21 mouse cellular contexts compared by ENCODE assay signal in the genomic region with DNA sequence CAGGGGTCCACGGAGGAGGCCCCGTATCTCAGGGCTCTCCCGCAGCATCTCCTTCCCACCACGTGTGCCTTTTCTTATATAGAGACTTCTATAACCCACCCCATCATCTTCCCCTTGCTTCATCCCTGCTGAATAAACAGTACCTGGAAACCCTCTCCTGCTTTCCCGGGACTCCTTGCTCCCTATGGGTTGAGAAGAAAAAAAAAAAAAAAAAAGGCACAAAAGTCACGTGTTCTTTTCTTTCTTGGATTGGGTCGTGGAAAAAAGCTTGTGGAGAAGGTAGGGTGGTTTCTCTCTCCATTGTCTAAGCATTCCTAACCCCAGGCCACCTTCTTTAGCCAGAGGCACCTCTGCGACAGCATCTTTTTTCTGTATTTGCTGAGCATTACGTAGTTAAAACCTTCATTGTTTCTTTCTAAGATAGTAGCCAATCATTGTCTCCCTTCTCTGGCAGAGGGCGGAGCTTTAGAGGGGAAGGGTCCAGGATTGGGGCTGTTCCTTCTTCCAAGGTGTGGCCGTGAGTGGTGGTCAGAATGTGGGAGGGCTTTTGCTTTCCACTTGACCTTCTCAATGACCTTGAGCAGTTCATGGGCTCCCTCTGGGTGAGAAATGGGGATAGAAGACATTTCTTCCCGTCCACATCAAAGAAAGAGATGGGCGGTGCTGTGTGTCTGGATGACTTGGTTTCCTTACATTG.
DNase-seq lines count a peak whose midpoint lies in the region; TF ChIP-seq lines count a peak whose summit lies in the region.
"Had no signal": no experiment of that assay in that cellular context is flagged by ENCODE, and none has a peak within 500 bp of the region (broad histone marks: within the 10 kb centered on the region; RNA-seq: fewer than 3 reads in every experiment).

No protein-coding gene starts in this region.

- no peak for TF ChIP-seq EP300 in ES-Bruce4 (IDR thresholded peaks at IDR 0.05; ENCODE audit: insufficient read depth, low read depth, low read length)

- no peak for TF ChIP-seq CTCF in ES-Bruce4 (IDR thresholded peaks at IDR 0.05; ENCODE audit: low read depth, low read length)

- DNase-seq in ES-E14 (ENCODE audit: low read depth, low spot score) (peak; percentile 61), ZHBTc4 (ENCODE audit: low read depth, low spot score) (peak; percentile 89)
- no peak for DNase-seq in heart, postnatal 14 days
- DNase-seq in left cerebral cortex, postnatal 25 days (ENCODE audit: low spot score in 2 of 2), result no peak
- DNase-seq in left cerebral cortex, adult 11 months (ENCODE audit: low spot score), result no peak
- DNase-seq: adrenal gland, adult 2 months; adrenal gland, postnatal 10 days; adrenal gland, postnatal 25 days; cerebellum, adult 11 months; cerebellum, adult 18-20 months; cerebellum, adult 8-10 months; cerebellum, adult 9-11 months; cerebellum, postnatal 14 days; cerebellum, postnatal 36 days; embryo, embryonic 11 days had no signal

- H3K36me3 ChIP-seq in ES-Bruce4 (ENCODE audit: control insufficient read depth, insufficient read depth, low read length, poor library complexity, severe bottlenecking) (no peaks in the 10 kb centered on the region), ES-E14 (ENCODE audit: control insufficient read depth, insufficient read depth, low read length, poor library complexity, severe bottlenecking) (no peaks in the 10 kb centered on the region)
- H3K36me3 ChIP-seq: embryonic facial prominence, embryonic 13.5 days; embryonic facial prominence, embryonic 15.5 days; forebrain, embryonic 10.5 days; forebrain, embryonic 12.5 days had no signal

- H3K9ac ChIP-seq in ES-Bruce4 (ENCODE audit: low read depth, poor library complexity, severe bottlenecking) (no peak overlapping the region), ES-E14 (ENCODE audit: insufficient read depth, low read depth, low read length, poor library complexity, severe bottlenecking) (no peak overlapping the region)
- H3K9ac ChIP-seq: embryonic facial prominence, embryonic 13.5 days; embryonic facial prominence, embryonic 15.5 days; forebrain, embryonic 12.5 days had no signal

- H3K27me3 ChIP-seq in ES-Bruce4 (ENCODE audit: control insufficient read depth, insufficient read depth, low read length, poor library complexity, severe bottlenecking), result no peaks in the 10 kb centered on the region
- H3K27me3 ChIP-seq: embryonic facial prominence, embryonic 13.5 days; embryonic facial prominence, embryonic 15.5 days; forebrain, embryonic 12.5 days had no signal

- no peak for TF ChIP-seq POLR2A in ES-Bruce4 (IDR thresholded peaks at IDR 0.05; ENCODE audit: insufficient read depth, low read length)

- H3K9me3 ChIP-seq in ES-Bruce4 (replicated peaks; ENCODE audit: control insufficient read depth, insufficient read depth, low read length, poor library complexity, severe bottlenecking), result peaks cover 4% of the 10 kb centered on the region; the same call in 1 of the 2 replicates
- H3K9me3 ChIP-seq in ES-E14 (ENCODE audit: control insufficient read depth, insufficient read depth, low read depth, low read length), result no peaks in the 10 kb centered on the region
- H3K9me3 ChIP-seq: embryonic facial prominence, embryonic 13.5 days; embryonic facial prominence, embryonic 15.5 days; forebrain, embryonic 12.5 days had no signal

- intact Hi-C loops in heart, postnatal 14 days (cut with DNase I), result no loop called here
- intact Hi-C loops in left cerebral cortex, postnatal 25 days (cut with DNase I), result no loop called here

- H3K27ac ChIP-seq in ES-Bruce4 (ENCODE audit: insufficient read depth, low read length), result 0 out of 2 replicates have a peak overlapping the region, but pooled peaks have one; percentile 23
- H3K27ac ChIP-seq in ES-E14 (ENCODE audit: insufficient read depth, low read depth, low read length, poor library complexity, severe bottlenecking), result no peak overlapping the region
- H3K27ac ChIP-seq: embryonic facial prominence, embryonic 13.5 days; embryonic facial prominence, embryonic 15.5 days; forebrain, embryonic 10.5 days; forebrain, embryonic 12.5 days had no signal

- in situ Hi-C loops in ES-E14 (cut with MboI; ENCODE audit: low sequenced_read_pairs in 2 of 2, unreplicated experiment in 2 of 2), result no loop called here

- no peak overlapping the region for H3K4me3 ChIP-seq in ES-Bruce4 (ENCODE audit: low read depth, low read length)
- peak overlapping the region in 1 of 2 experiments; percentile 34; a peak in 2 of 4 replicates for H3K4me3 ChIP-seq in ES-E14 (ENCODE audit: insufficient read depth in 1 of 2, low read depth in 1 of 2, low read length in 2 of 2, poor library complexity in 1 of 2, severe bottlenecking in 1 of 2)
- H3K4me3 ChIP-seq: embryonic facial prominence, embryonic 13.5 days; embryonic facial prominence, embryonic 15.5 days; erythroblast, embryonic 14.5 days; forebrain, embryonic 10.5 days; forebrain, embryonic 12.5 days had no signal

- H3K4me1 ChIP-seq in ES-Bruce4 (ENCODE audit: control insufficient read depth, insufficient read depth, low read length), result no peaks in the 10 kb centered on the region
- H3K4me1 ChIP-seq in ES-E14 (ENCODE audit: control insufficient read depth in 2 of 2, insufficient read depth in 2 of 2, low read length in 2 of 2, poor library complexity in 1 of 2), result peaks cover 0 to 2% of the 10 kb centered on the region in 2 experiments; a peak in 1 of 4 replicates
- H3K4me1 ChIP-seq: embryonic facial prominence, embryonic 13.5 days; embryonic facial prominence, embryonic 15.5 days; forebrain, embryonic 10.5 days; forebrain, embryonic 12.5 days had no signal

TF ChIP-seq in ES-E14, 5 proteins besides CTCF, POLR2A, EP300 and RAD21:
- TF ChIP-seq ZNF384 (IDR thresholded peaks at IDR 0.05; ENCODE audit: low read depth, low read length), result peak; percentile 94
- no peak for TF ChIP-seq HCFC1 (IDR thresholded peaks at IDR 0.05; ENCODE audit: borderline replicate concordance, insufficient read depth, low read length)

Comparison
In these comparisons a context has a peak if more than half of its experiments do, and no peak if none do; other contexts are left out.
1. DNase-seq: peak in ES-E14 (single experiment) and ZHBTc4 (single experiment); none in heart, postnatal 14 days (0 of 2), left cerebral cortex, postnatal 25 days (0 of 2) and left cerebral cortex, adult 11 months (single experiment).